Mouse (Mus musculus) stomach, postnatal 0 days (tissue): ENCODE results near the gene Gm28434. TPM values are rescaled to one million over a fixed set of nuclear protein-coding genes. Genes with fewer than 3 reads are reported as not detected.

Experiments used
- ATAC-seq: fragments of 200-750 bp; cut with Nextera tagmentation; 2 replicates; pipeline ENCODE4 v1.8.0; 2017; ENCODE audit not compliant: low FRiP score, low TSS enrichment
- DNase-seq: peaks from one replicate; pipeline ENCODE4 v3.0.0-alpha.2; 2016; ENCODE audit warnings: low spot score
- H3K27ac ChIP-seq: fragments of 300-500 bp; sonication (generic); replicated peaks from 2 replicates; pipeline ENCODE4 v1.5.1; 2014; ENCODE audit warnings: mild to moderate bottlenecking, control low read depth
- H3K27me3 ChIP-seq: fragments of 300-500 bp; sonication (generic); 2 replicates; pipeline ENCODE4 v1.6.1; 2014; ENCODE audit warnings: low read length; ENCODE audit not compliant: control insufficient read depth, insufficient read depth
- H3K36me3 ChIP-seq: fragments of 300-500 bp; sonication (generic); 2 replicates; pipeline ENCODE4 v1.6.1; 2014; ENCODE audit warnings: low read length, mixed read lengths; ENCODE audit not compliant: control insufficient read depth, insufficient read depth
- H3K4me1 ChIP-seq: fragments of 300-500 bp; sonication (generic); replicated peaks from 2 replicates; pipeline ENCODE4 v1.6.1; 2014; ENCODE audit warnings: antibody characterized with exemption; ENCODE audit not compliant: control insufficient read depth, insufficient read depth
- H3K4me2 ChIP-seq: fragments of 300-500 bp; sonication (generic); replicated peaks from 2 replicates; pipeline ENCODE4 v1.6.1; 2014; ENCODE audit warnings: low read depth, mild to moderate bottlenecking, control low read depth, moderate library complexity
- H3K4me3 ChIP-seq: fragments of 300-500 bp; sonication (generic); 2 replicates; pipeline ENCODE4 v1.5.1; 2014; ENCODE audit warnings: low read depth, low read length, control low read depth
- H3K9ac ChIP-seq: fragments of 300-500 bp; sonication (generic); 2 replicates; pipeline ENCODE4 v1.6.1; 2014; ENCODE audit warnings: mild to moderate bottlenecking, low read length, control low read depth, mixed read lengths
- H3K9me3 ChIP-seq: fragments of 300-500 bp; sonication (generic); 2 replicates; pipeline ENCODE4 v1.6.1; 2016; ENCODE audit warnings: low read length; ENCODE audit not compliant: control insufficient read depth
- CTCF ChIP-seq: IDR thresholded peaks from 2 replicates; pipeline ENCODE4 v1.5.1; 2016; ENCODE audit warnings: antibody characterized with exemption, low read depth, mild to moderate bottlenecking, moderate library complexity
- EP300 ChIP-seq: optimal IDR thresholded peaks from 2 replicates; pipeline ENCODE3; 2016; ENCODE audit warnings: antibody characterized with exemption
- WGBS: fragments of 180-500 bp; shearing (Covaris S2); extraction: QIAGEN DNeasy Blood & Tissue Kit; methylation state at CpG from one replicate; pipeline ENCODE4 v1.1.7; 2014; 5-methylcytosine and 5-hydroxymethylcytosine counted together
- polyA plus RNA-seq: library from polyadenylated mRNA; unstranded; fragments of >200 nt; fragmentation: Nextera tagmentation; extraction: Ambion mirVana; gene quantifications from 2 replicates; pipeline ENCODE4 v1.2.1, GENCODE M21; 2015

The Gm28434 gene
- polyA plus RNA-seq, 1 experiment from 2014 or later = not detected

DNA sequence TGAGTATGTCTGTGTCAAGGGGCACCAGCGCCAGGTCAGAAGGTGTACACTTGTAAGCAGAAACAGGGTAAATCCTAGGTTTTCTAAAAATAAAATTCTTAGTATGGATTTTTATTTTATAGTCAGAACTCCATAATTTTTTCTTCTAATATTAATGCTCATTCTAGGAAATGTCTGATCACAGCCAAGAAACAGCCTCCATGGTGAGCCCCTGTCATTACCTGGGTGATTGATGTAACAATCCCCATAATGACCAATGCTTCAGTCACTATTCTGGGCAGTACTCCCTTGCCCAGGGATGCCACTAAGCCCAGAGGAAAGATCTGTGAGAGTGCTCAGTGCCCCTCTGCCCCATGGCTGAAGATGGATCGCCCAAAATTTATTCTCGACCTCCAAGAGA lies 9.8 kb downstream of the Gm28434 start, which contains the start of gene Cabs1:
TSS of gene Cabs1 (plus strand) at position 301 of the 400 bp plus-strand sequence.
- Histone ChIP-seq H3K4me3 (no peak within 1 kb of the TSS), H3K9ac (no peak within 1 kb of the TSS), H3K9me3 (no peaks in the 10 kb centered on the region), H3K27me3 (no peaks in the 10 kb centered on the region), H3K4me1 (no peaks in the 10 kb centered on the region), H3K36me3 (no peaks in the 10 kb centered on the region), H3K27ac (no peak within 1 kb of the TSS), H3K4me2 (no peak within 1 kb of the TSS)
- TF ChIP-seq CTCF (no peak), EP300 (no peak)
- DNase-seq = no peak
- WGBS = 77% methylated on average over 3 of the region's 3 CpGs
- ATAC-seq = no peak

- no peaks in the 10 kb centered on the region for H3K27me3 ChIP-seq
- H3K9me3 ChIP-seq = no peaks in the 10 kb centered on the region
- TF ChIP-seq EP300 (no peak), CTCF (no peak)
- no peak for DNase-seq
- H3K36me3 ChIP-seq = no peaks in the 10 kb centered on the region
- no peak overlapping the region for H3K9ac ChIP-seq
- no peaks in the 10 kb centered on the region for H3K4me1 ChIP-seq
- H3K4me2 ChIP-seq = no peak overlapping the region
- H3K27ac ChIP-seq = no peak overlapping the region
- WGBS = 52% methylated on average over 3 of the region's 3 CpGs
- ATAC-seq = no peak
- no peak overlapping the region for H3K4me3 ChIP-seq
These were observed 13.3 kb downstream of the Gm28434 start for GRCm38 (mm10) chr5:87982468-87983214.

DNA sequence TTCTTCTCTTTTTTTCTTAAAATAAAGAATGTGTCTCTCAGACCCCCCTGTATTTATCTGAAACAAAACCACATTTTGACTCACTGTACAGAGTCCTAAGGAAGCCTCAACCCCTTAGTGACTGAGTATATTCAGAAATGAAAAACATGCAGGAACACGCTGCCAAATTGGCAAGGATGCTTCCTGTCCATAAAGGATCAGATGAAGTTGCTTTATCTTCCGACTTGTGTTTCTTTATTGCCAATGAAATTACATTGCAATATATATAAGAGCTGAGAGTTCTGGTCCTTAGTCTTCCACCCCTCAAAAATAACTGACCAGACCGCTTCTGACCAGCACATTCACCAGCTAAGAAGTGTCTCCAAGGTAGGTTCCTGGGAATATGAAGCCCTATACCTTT lies 32.9 kb downstream of the Gm28434 start, which contains the start of gene Smr3a:
TSS of gene Smr3a (plus strand) at position 301 of the 400 bp plus-strand sequence.
- ATAC-seq (no peak), DNase-seq (no peak)
- Histone ChIP-seq H3K36me3 (no peaks in the 10 kb centered on the region), H3K4me1 (no peaks in the 10 kb centered on the region), H3K27me3 (no peaks in the 10 kb centered on the region), H3K27ac (no peak within 1 kb of the TSS), H3K9ac (no peak within 1 kb of the TSS), H3K9me3 (no peaks in the 10 kb centered on the region), H3K4me3 (no peak within 1 kb of the TSS), H3K4me2 (no peak within 1 kb of the TSS)
- TF ChIP-seq EP300 (no peak), CTCF (no peak)
- 78% methylated on average over 3 of the region's 3 CpGs for WGBS

GRCm38 (mm10) chr5:88005241-88005640 lies 35.9 kb downstream of the Gm28434 start:
- ATAC-seq (no peak), DNase-seq (no peak)
- no peak overlapping the region for H3K4me3 ChIP-seq
- no peaks in the 10 kb centered on the region for H3K9me3 ChIP-seq
- no peak overlapping the region for H3K4me2 ChIP-seq
- H3K9ac ChIP-seq = no peak overlapping the region
- TF ChIP-seq EP300 = no peak
- no peak for TF ChIP-seq CTCF
- H3K4me1 ChIP-seq = no peaks in the 10 kb centered on the region
- H3K27ac ChIP-seq = no peak overlapping the region
- no peaks in the 10 kb centered on the region for H3K36me3 ChIP-seq
- no peaks in the 10 kb centered on the region for H3K27me3 ChIP-seq

Other genes with a start within 250 kb of the Gm28434 start
- 2.2 and 4.1 TPM in 2 replicates for gene Csn1s2a, start 194.9 kb upstream of the Gm28434 start, polyA plus RNA-seq
- gene Csn1s2b, start 161.4 kb upstream of the Gm28434 start, polyA plus RNA-seq = 0.17 and 0.23 TPM in 2 replicates
- gene Prr27, start 143.8 kb upstream of the Gm28434 start, polyA plus RNA-seq = not detected in 2 replicates
- gene Odam, start 84.5 kb upstream of the Gm28434 start, polyA plus RNA-seq = not detected in 2 replicates
- gene Csn3, start 43.9 kb upstream of the Gm28434 start, polyA plus RNA-seq = 1.1 and 2.4 TPM in 2 replicates
- gene 2310003L06Rik, start 58 bp upstream of the Gm28434 start, polyA plus RNA-seq = not detected in 2 replicates
- gene Cabs1, start 9.9 kb downstream of the Gm28434 start, polyA plus RNA-seq = not detected in 2 replicates
- gene Smr3a, start 33.0 kb downstream of the Gm28434 start, polyA plus RNA-seq = not detected in 2 replicates
- not detected in 2 replicates for gene Smr2, start 117.0 kb downstream of the Gm28434 start, polyA plus RNA-seq
- not detected in 2 replicates for gene Gm11116, start 142.0 kb downstream of the Gm28434 start, polyA plus RNA-seq
- gene Gm11115, start 184.6 kb downstream of the Gm28434 start, polyA plus RNA-seq = not detected in 2 replicates